Mouse (Mus musculus): ENCODE results near the gene Sik1.

Gene Sik1

GRCm38 (mm10) chr17:31876775-31877174 is 21.2 kb upstream of the Sik1 start:
- DNase-seq (ENCODE audit: low spot score in 2 of 2) = no peak

GRCm38 (mm10) chr17:31875326-31875930 is 19.8 kb upstream of the Sik1 start:
- DNase-seq (ENCODE audit: low spot score in 2 of 2) = no peak

DNA sequence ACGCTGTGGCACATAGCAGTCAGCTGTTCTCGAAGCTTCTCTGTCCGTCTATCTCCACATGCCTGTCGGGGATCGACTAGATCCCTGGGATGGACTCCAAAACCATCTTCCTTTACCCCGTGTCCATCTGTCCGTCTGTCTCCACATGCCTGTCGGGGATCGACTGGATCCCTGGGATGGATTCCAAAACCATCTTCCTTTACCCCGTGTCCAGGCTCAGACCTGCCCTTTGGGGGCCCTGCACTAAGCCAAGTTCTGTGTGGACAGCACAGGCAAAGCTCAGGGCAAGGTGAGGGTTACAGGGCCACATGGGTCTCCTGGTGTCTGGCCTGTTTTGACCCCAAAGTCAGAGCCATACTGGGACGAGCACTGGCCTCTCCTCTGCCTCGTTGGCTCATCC is 19.1 kb upstream of the Sik1 start:
- DNase-seq (ENCODE audit: low spot score in 2 of 2) = no peak

- DNase-seq (ENCODE audit: low spot score in 2 of 2) = no peak
Measured at GRCm38 (mm10) chr17:31873973-31874372, 18.4 kb upstream of the Sik1 start.

GRCm38 (mm10) chr17:31873185-31873870 is 17.7 kb upstream of the Sik1 start:
- DNase-seq (ENCODE audit: low spot score in 2 of 2) = no peak

- DNase-seq (ENCODE audit: low spot score in 2 of 2) = no peak
Measured at GRCm38 (mm10) chr17:31872826-31873165, 17.2 kb upstream of the Sik1 start.

DNA sequence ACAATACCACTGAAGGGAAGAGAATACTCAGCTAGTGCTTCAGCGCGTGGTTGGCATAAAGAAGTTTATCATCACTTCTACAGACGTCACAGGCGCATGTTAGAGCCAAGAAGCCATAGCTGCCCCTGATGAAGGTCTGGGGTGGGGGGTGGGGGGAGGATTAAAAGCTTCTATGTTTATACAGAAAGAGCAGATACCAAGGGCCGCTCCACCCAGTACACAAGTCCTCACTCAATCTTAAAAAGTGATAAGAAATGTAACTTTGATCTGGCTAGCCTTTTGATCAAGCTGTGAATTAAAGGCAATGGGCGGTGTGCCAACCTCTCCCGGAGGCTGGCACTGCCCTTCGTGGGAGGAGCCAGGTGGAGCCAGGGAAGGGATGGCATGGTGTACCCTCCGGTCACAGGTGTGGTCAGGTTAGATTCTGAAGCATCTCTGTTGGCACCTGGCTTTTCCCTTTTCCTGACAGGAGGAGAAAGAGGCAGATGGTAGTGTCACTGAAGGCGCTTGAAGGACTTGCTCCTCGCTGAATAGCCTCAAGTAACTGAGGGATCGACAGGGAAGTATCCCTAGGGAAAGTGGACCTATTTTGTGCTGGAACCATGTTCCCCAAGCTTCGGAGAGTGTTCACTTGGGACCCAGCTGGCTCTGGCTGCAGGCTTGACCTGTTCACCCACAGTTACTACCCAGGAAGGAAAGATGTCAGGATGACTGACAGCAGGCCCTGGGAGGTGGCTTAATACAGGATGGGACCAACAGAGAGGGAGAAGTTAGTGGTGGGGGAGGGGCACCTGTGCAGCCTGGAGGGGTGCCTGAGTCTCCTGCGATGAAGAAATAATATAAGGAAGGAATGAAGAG is 16.6 kb upstream of the Sik1 start:
- DNase-seq (ENCODE audit: low spot score in 2 of 2) = no peak

- DNase-seq (ENCODE audit: low spot score in 2 of 2) = no peak
Measured at GRCm38 (mm10) chr17:31870931-31871421, 15.4 kb upstream of the Sik1 start.

DNA sequence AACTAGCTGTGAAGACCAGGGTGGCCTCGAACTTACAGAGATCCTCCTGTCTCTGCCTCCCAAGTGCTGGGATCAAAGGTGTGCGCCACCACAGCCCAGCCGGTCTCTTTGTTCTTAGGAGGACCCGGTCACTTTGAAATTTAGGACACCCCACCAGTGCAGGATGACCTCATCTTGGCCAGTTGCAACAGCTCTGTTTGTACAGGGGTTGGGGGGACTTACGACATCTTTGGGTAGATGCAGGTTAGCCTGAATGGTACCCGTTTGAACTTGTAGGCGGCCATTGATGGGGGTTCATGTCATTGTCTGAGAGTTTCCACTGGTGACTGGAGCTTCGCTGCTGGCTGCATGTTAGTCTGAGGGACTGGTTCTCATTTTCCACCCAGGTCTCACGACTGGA is 14.8 kb upstream of the Sik1 start:
- DNase-seq (ENCODE audit: low spot score in 2 of 2) = no peak

- no peak for DNase-seq (ENCODE audit: low spot score in 2 of 2)
Measured at GRCm38 (mm10) chr17:31868076-31868475, 12.5 kb upstream of the Sik1 start.

DNA sequence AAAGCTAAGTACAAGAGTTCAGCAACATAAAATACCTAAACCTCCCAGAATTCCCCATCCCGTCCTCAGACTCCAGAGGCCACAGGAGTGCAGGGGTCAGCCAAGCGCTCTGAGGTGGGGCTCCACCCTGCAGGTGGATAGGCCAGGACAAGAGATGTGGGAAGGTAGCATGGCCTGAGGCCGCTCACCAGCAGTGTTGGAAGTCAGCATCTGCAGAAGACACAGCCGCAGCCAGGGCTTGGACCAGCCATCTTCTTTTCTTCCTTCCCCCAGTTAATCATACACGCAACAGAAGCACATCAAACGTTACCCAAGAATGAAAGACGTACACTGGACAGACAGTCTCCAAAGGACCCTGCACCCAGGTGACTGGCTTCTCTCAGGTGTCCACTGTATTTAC is 11.5 kb upstream of the Sik1 start:
- DNase-seq (ENCODE audit: low spot score in 2 of 2) = no peak

DNA sequence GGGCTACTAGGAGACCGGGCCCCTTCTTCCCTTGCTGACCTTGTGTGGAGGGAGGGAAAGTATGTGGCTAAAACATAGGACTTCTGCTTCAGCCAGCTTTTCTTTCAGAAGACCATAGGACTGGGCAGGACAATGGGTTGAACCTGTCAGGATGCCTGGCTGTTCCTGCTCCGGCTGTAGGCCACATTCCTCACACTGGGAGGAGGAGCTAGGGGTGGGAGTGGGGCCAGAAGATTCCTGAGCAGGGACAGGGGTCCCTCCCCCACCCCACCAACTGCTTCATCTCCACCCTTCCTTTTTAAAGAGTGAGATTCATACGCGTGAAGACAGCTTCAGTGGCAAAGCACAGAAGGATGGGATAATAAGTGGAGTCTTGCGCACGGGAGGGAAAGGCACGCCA is 10.0 kb upstream of the Sik1 start:
- DNase-seq (ENCODE audit: low spot score in 2 of 2) = no peak

- DNase-seq (ENCODE audit: low spot score in 2 of 2) = no peak
Measured at GRCm38 (mm10) chr17:31864666-31865450, 9.3 kb upstream of the Sik1 start.

GRCm38 (mm10) chr17:31863151-31863815 is 7.7 kb upstream of the Sik1 start:
- no peak for DNase-seq (ENCODE audit: low spot score in 2 of 2)

GRCm38 (mm10) chr17:31862136-31862535 is 6.5 kb upstream of the Sik1 start:
- DNase-seq (ENCODE audit: low spot score in 2 of 2) = no peak

DNA sequence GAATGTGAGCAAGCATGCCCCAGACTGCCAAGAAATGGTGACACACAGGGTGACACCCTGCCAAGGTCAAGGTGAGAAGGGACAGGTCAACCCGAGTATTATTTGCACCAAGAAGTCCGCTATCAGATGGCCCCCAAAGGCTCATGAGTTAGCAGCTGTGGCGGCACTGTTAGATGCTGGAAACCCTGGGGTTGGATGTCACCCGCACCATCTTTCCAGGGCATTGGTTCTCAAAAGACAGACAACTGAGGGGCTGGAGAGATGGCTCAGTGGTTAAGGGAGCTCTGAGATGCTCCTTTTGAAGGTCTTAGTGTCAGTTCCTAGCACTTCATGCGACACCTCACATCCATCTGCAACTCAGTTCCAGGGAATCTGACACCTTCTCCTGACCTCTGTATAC is 6.1 kb upstream of the Sik1 start:
- DNase-seq (ENCODE audit: low spot score in 2 of 2) = no peak

- DNase-seq (ENCODE audit: low spot score in 2 of 2) = no peak
Measured at GRCm38 (mm10) chr17:31860856-31861255, 5.3 kb upstream of the Sik1 start.

DNA sequence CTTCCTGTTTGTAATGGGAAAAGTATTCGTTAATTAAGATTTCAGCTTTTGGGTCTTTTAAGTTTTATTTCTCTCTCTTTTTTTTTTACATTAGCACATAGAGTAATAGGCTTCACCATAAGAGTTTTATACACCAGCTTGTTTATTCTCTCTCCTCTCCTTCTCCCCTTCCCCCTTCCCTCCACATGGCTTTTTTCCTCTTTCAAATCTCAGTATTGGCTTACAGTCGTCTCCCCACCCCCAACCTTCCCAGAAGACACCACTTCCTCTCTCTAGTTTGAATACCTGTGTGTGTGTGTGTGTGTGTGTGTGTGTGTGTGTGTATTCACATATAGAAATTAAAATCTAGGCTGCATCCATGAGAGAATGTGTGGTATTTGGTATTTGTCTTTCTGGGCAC is 3.8 kb upstream of the Sik1 start:
- DNase-seq (ENCODE audit: low spot score in 2 of 2) = no peak

DNA sequence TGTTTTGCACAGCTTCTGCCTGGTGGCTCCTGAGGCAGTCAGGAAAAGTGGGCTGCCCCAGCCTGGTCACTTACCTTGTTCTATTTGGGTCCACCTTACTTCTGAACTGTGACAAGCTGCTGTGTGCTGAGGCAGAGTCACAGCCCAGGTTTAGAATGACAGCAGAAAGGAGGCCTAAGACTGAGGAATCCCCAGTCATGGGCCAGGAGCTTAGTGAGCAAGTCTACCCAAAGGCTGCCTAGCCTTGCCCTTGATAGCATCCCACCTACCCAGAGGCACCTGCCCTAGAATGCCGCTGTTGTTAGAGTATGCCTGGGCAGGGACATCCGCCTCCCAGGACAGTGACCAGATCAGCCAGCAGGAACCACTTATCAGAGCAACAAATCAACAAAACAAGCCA is 3.2 kb upstream of the Sik1 start:
- no peak for DNase-seq (ENCODE audit: low spot score in 2 of 2)

- DNase-seq (ENCODE audit: low spot score in 2 of 2) = no peak
Measured at GRCm38 (mm10) chr17:31857903-31858426, 2.4 kb upstream of the Sik1 start.

GRCm38 (mm10) chr17:31857251-31857650 is 1.6 kb upstream of the Sik1 start:
- DNase-seq (ENCODE audit: low spot score in 2 of 2) = no peak

Measured in spleen, postnatal 36 days (tissue).